Mouse (Mus musculus) cortical plate, adult 2 months (tissue): Measurements from ENCODE around the gene Cd5.

ENCODE experiments used
- CTCF ChIP-seq: fragments of 200-500 bp; IDR thresholded peaks from 2 replicates; pipeline ENCODE4 v1.5.1; 2011; ENCODE audit warnings: mild to moderate bottlenecking, control low read depth, low read length; ENCODE audit not compliant: insufficient read depth; ENCODE audit errors: extremely low read depth
- POLR2A ChIP-seq: fragments of 200-500 bp; IDR thresholded peaks from 2 replicates; pipeline ENCODE4 v1.6.1; 2011; ENCODE audit warnings: mild to moderate bottlenecking, low read length, control low read depth; ENCODE audit not compliant: insufficient read depth; ENCODE audit errors: extremely low read depth

- TF ChIP-seq POLR2A (no peak), CTCF (no peak)
Measured at GRCm38 (mm10) chr19:10714168-10714567, 24.6 kb downstream of the Cd5 start.
